25 mouse cellular contexts compared by ENCODE assay signal in genomic region chr4:147978391-147978790, GRCm38 (mm10). TPM values are rescaled to one million over a fixed set of nuclear protein-coding genes. Genes with fewer than 3 reads are reported as not detected.
DNase-seq lines count a peak whose midpoint lies in the region; ATAC-seq and TF ChIP-seq lines count a peak whose summit lies in the region.
"Had no signal": no experiment of that assay in that cellular context is flagged by ENCODE, and none has a peak within 500 bp of the region (broad histone marks: within the 10 kb centered on the region; RNA-seq: fewer than 3 reads in every experiment).

No protein-coding gene starts in this region.

- peak; percentile 27 to 75 for DNase-seq in adrenal gland, adult (ENCODE audit: inconsistent age in 2 of 2, low spot score in 1 of 2)
- DNase-seq in adrenal gland, postnatal 4 days (ENCODE audit: low spot score in 2 of 2) = no peak
- DNase-seq in adrenal gland, adult 8-10 months = peak; percentile 42
- DNase-seq in adrenal gland, postnatal 25 days = no peak
- DNase-seq in embryonic facial prominence, embryonic 10.5 days (ENCODE audit: low spot score) = no peak
- peak; percentile 57 for DNase-seq in 416B (ENCODE audit: low read depth)
- no peak for DNase-seq in kidney, adult 2 months
- DNase-seq: cerebellum, adult 11-12 months; cerebellum, adult 2 months; cerebellum, adult 9-10 months; cerebellum, postnatal 10 days; cerebellum, postnatal 25 days; forebrain, postnatal 0 days had no signal

- H3K36me3 ChIP-seq in embryonic facial prominence, embryonic 15.5 days = no peaks in the 10 kb centered on the region
- no peaks in the 10 kb centered on the region for H3K36me3 ChIP-seq in embryonic facial prominence, embryonic 10.5 days (replicated peaks)
- H3K36me3 ChIP-seq in kidney, adult 2 months (ENCODE audit: control insufficient read depth, insufficient read depth, low read length) = no peaks in the 10 kb centered on the region
- H3K36me3 ChIP-seq: embryonic facial prominence, embryonic 13.5 days; forebrain, embryonic 15.5 days; G1E had no signal

- H3K4me3 ChIP-seq in embryonic facial prominence, embryonic 15.5 days (replicated peaks) = no peak overlapping the region
- H3K4me3 ChIP-seq in embryonic facial prominence, embryonic 10.5 days = no peak overlapping the region
- H3K4me3 ChIP-seq in kidney, adult 2 months (ENCODE audit: insufficient read depth, low read depth, low read length) = no peak overlapping the region
- H3K4me3 ChIP-seq: embryonic facial prominence, embryonic 13.5 days; forebrain, embryonic 13.5 days; forebrain, embryonic 15.5 days had no signal

- no peaks in the 10 kb centered on the region for H3K27me3 ChIP-seq in embryonic facial prominence, embryonic 15.5 days
- H3K27me3 ChIP-seq in embryonic facial prominence, embryonic 10.5 days (replicated peaks; ENCODE audit: low read depth, poor library complexity, severe bottlenecking) = no peaks in the 10 kb centered on the region
- H3K27me3 ChIP-seq in kidney, adult 2 months (replicated peaks; ENCODE audit: control insufficient read depth, insufficient read depth, low read length) = no peaks in the 10 kb centered on the region
- H3K27me3 ChIP-seq: embryonic facial prominence, embryonic 13.5 days; forebrain, embryonic 13.5 days; Patski had no signal

- 0 out of 2 replicates have a peak, but pooled peaks have one; percentile 15 for ATAC-seq in embryonic facial prominence, embryonic 15.5 days (ENCODE audit: insufficient number of reproducible peaks, low FRiP score, low TSS enrichment, low read depth)
- ATAC-seq: activated CD4-positive, CD25-positive, alpha-beta regulatory T cell, adult 4 months; CD4-positive, CD25-positive, alpha-beta regulatory T cell, adult 4 months; forebrain, embryonic 13.5 days; forebrain, embryonic 15.5 days; forebrain, postnatal 0 days; Patski had no signal

- TF ChIP-seq POLR2A in kidney, adult 2 months (IDR thresholded peaks at IDR 0.05; ENCODE audit: low read depth, low read length) = no peak

- no peak overlapping the region for H3K4me2 ChIP-seq in embryonic facial prominence, embryonic 15.5 days (replicated peaks)
- H3K4me2 ChIP-seq: embryonic facial prominence, embryonic 13.5 days; forebrain, embryonic 13.5 days; forebrain, embryonic 15.5 days had no signal

- TF ChIP-seq CTCF in kidney, adult 2 months (conservative IDR thresholded peaks at IDR 0.05; ENCODE audit: insufficient read depth, insufficient read length, low read depth, low read length) = no peak

- peaks cover 6% of the 10 kb centered on the region; the same call in 1 of the 2 replicates for H3K9me3 ChIP-seq in embryonic facial prominence, embryonic 15.5 days (replicated peaks)
- no peaks in the 10 kb centered on the region for H3K9me3 ChIP-seq in embryonic facial prominence, embryonic 10.5 days
- H3K9me3 ChIP-seq: G1E had no signal

- no peaks in the 10 kb centered on the region for H3K4me1 ChIP-seq in embryonic facial prominence, embryonic 15.5 days
- H3K4me1 ChIP-seq in embryonic facial prominence, embryonic 10.5 days = no peaks in the 10 kb centered on the region
- H3K4me1 ChIP-seq in kidney, adult 2 months (ENCODE audit: control insufficient read depth, insufficient read depth, low read length) = peaks cover 6% of the 10 kb centered on the region
- H3K4me1 ChIP-seq: embryonic facial prominence, embryonic 13.5 days; forebrain, embryonic 13.5 days; forebrain, embryonic 15.5 days had no signal

- no peak overlapping the region for H3K9ac ChIP-seq in embryonic facial prominence, embryonic 15.5 days
- H3K9ac ChIP-seq: embryonic facial prominence, embryonic 13.5 days; forebrain, embryonic 13.5 days; forebrain, embryonic 15.5 days; forebrain, postnatal 0 days had no signal

- WGBS in embryonic facial prominence, embryonic 15.5 days = 93% methylated on average over 6 of the region's 6 CpGs
- WGBS in embryonic facial prominence, embryonic 10.5 days = 90% methylated on average over 6 of the region's 6 CpGs
- WGBS in kidney, adult 2 months = 92% methylated on average over 6 of the region's 6 CpGs

- no peak overlapping the region for H3K27ac ChIP-seq in embryonic facial prominence, embryonic 15.5 days (replicated peaks)
- H3K27ac ChIP-seq in embryonic facial prominence, embryonic 10.5 days (replicated peaks) = no peak overlapping the region
- no peak overlapping the region for H3K27ac ChIP-seq in kidney, adult 2 months (ENCODE audit: insufficient read depth, low read depth, low read length)
- H3K27ac ChIP-seq: embryonic facial prominence, embryonic 13.5 days; forebrain, embryonic 13.5 days; forebrain, embryonic 15.5 days had no signal

RNA-seq across cellular contexts. Expression of gene Nppb, which starts 7.2 kb away (rescaled TPM):
- under 1 TPM; 0.39 to 0.56 TPM for total RNA-seq in adrenal gland, postnatal 4 days (2021)
- total RNA-seq in adrenal gland, adult 8-10 months (2022) = under 1 TPM in 1 of 4 experiments, not detected in 3; 0.40 TPM
- total RNA-seq in adrenal gland, postnatal 25 days (2021) = not detected in 2 replicates
- polyA plus RNA-seq in embryonic facial prominence, embryonic 15.5 days (2015; fragmentation: Nextera tagmentation; extraction: Ambion mirVana) = 0.37 and 0.44 TPM in 2 replicates
- 0.20 TPM in 1 of 2 replicates, not detected in the other for polyA plus RNA-seq in embryonic facial prominence, embryonic 10.5 days (2016; fragmentation: Nextera tagmentation; extraction: Ambion mirVana)
- not detected in 2 replicates for polyA plus RNA-seq in kidney, adult 2 months (2012; rRNA removed)
- total RNA-seq: CH12.LX; forebrain, postnatal 0 days; G1E; gastrocnemius, adult 18-20 months had no signal
- polyA plus RNA-seq: activated CD4-positive, CD25-positive, alpha-beta regulatory T cell, adult 4 months; CD4-positive, CD25-positive, alpha-beta regulatory T cell, adult 4 months; cortical plate, adult 2 months; forebrain, embryonic 11.5 days; forebrain, embryonic 13.5 days; forebrain, embryonic 15.5 days; G1E had no signal

RNA-seq across cellular contexts. Expression of gene Nppa, which starts 22.1 kb away (rescaled TPM):
- not detected for total RNA-seq in adrenal gland, postnatal 4 days (2021)
- not detected for total RNA-seq in adrenal gland, adult 8-10 months (2022)
- total RNA-seq in adrenal gland, postnatal 25 days (2021) = not detected in 2 replicates
- polyA plus RNA-seq in embryonic facial prominence, embryonic 15.5 days (2015; fragmentation: Nextera tagmentation; extraction: Ambion mirVana) = 0.42 and 0.43 TPM in 2 replicates
- polyA plus RNA-seq in embryonic facial prominence, embryonic 10.5 days (2016; fragmentation: Nextera tagmentation; extraction: Ambion mirVana) = 0.20 TPM in 1 of 2 replicates, not detected in the other
- polyA plus RNA-seq in kidney, adult 2 months (2012; rRNA removed) = 0.30 and 0.58 TPM in 2 replicates
- total RNA-seq: CH12.LX; forebrain, postnatal 0 days; G1E; gastrocnemius, adult 18-20 months had no signal
- polyA plus RNA-seq: activated CD4-positive, CD25-positive, alpha-beta regulatory T cell, adult 4 months; CD4-positive, CD25-positive, alpha-beta regulatory T cell, adult 4 months; cerebellum, adult 2 months; G1E had no signal

RNA-seq across cellular contexts. Expression of gene 2510039O18Rik, which starts 37.7 kb away (rescaled TPM):
- 10 to 100 TPM; 52.3 to 53.8 TPM for total RNA-seq in adrenal gland, postnatal 4 days (2021)
- total RNA-seq in adrenal gland, adult 8-10 months (2022) = 10 to 100 TPM; 45.5 to 52.4 (median 47.4) TPM
- 44.6 and 50.5 TPM in 2 replicates for total RNA-seq in adrenal gland, postnatal 25 days (2021)
- 20.6 and 22.0 TPM in 2 replicates for polyA plus RNA-seq in embryonic facial prominence, embryonic 15.5 days (2015; fragmentation: Nextera tagmentation; extraction: Ambion mirVana)
- 10.6 and 12.2 TPM in 2 replicates for polyA plus RNA-seq in embryonic facial prominence, embryonic 10.5 days (2016; fragmentation: Nextera tagmentation; extraction: Ambion mirVana)
- 62.6 and 82.4 TPM in 2 replicates for polyA plus RNA-seq in kidney, adult 2 months (2012; rRNA removed)

RNA-seq across cellular contexts. Expression of gene Plod1, which starts 41.8 kb away (rescaled TPM):
- 10 to 100 TPM; 39.5 to 46.6 TPM for total RNA-seq in adrenal gland, postnatal 4 days (2021)
- total RNA-seq in adrenal gland, adult 8-10 months (2022) = 10 to 100 TPM; 31.2 to 44.5 (median 39.4) TPM
- total RNA-seq in adrenal gland, postnatal 25 days (2021) = 41.0 and 43.3 TPM in 2 replicates
- polyA plus RNA-seq in embryonic facial prominence, embryonic 15.5 days (2015; fragmentation: Nextera tagmentation; extraction: Ambion mirVana) = 92.0 and 93.3 TPM in 2 replicates
- polyA plus RNA-seq in embryonic facial prominence, embryonic 10.5 days (2016; fragmentation: Nextera tagmentation; extraction: Ambion mirVana) = 30.9 and 31.0 TPM in 2 replicates
- 42.1 and 45.9 TPM in 2 replicates for polyA plus RNA-seq in kidney, adult 2 months (2012; rRNA removed)

Comparison
In these comparisons a context has a peak if more than half of its experiments do, and no peak if none do; other contexts are left out.
1. DNase-seq: peak in adrenal gland, adult (2 of 2), adrenal gland, adult 8-10 months (single experiment) and 416B (single experiment); none in adrenal gland, postnatal 4 days (0 of 2), adrenal gland, postnatal 25 days (single experiment), embryonic facial prominence, embryonic 10.5 days (single experiment) and kidney, adult 2 months (single experiment).